Mouse (Mus musculus): ENCODE results near the gene Ap5s1. TPM values are rescaled to one million over a fixed set of nuclear protein-coding genes. Genes with fewer than 3 reads are reported as not detected.

The Ap5s1 gene
- polyA plus RNA-seq, 1 experiment = 14.5 TPM

- no peak overlapping the region for H3K27ac ChIP-seq (ENCODE audit: control insufficient read depth, insufficient read depth, low read depth, low read length, poor library complexity)
- no peaks in the 10 kb centered on the region; the same call in 1 of the 2 replicates for H3K4me1 ChIP-seq (ENCODE audit: control insufficient read depth, insufficient read depth, low read length)
- no peak overlapping the region for H3K4me3 ChIP-seq (replicated peaks; ENCODE audit: control insufficient read depth, low read depth, low read length)
- TF ChIP-seq CTCF (IDR thresholded peaks at IDR 0.05; ENCODE audit: control insufficient read depth, insufficient read depth, low read length) (no peak), POLR2A (IDR thresholded peaks at IDR 0.05; ENCODE audit: borderline replicate concordance, control insufficient read depth, low read depth, low read length) (no peak)
- WGBS = 39% methylated on average over 9 of the region's 9 CpGs
Observed at GRCm38 (mm10) chr2:131170936-131171335, 35.9 kb upstream of the Ap5s1 start.

GRCm38 (mm10) chr2:131171401-131172104, 35.3 kb upstream of the Ap5s1 start:
- no peak overlapping the region for H3K4me3 ChIP-seq (replicated peaks; ENCODE audit: control insufficient read depth, low read depth, low read length)
- TF ChIP-seq POLR2A (IDR thresholded peaks at IDR 0.05; ENCODE audit: borderline replicate concordance, control insufficient read depth, low read depth, low read length) = no peak
- no peak for TF ChIP-seq CTCF (IDR thresholded peaks at IDR 0.05; ENCODE audit: control insufficient read depth, insufficient read depth, low read length)
- H3K4me1 ChIP-seq (ENCODE audit: control insufficient read depth, insufficient read depth, low read length) = no peaks in the 10 kb centered on the region; the same call in 1 of the 2 replicates
- H3K27ac ChIP-seq (ENCODE audit: control insufficient read depth, insufficient read depth, low read depth, low read length, poor library complexity) = no peak overlapping the region; the same call in 1 of the 2 replicates
- 7% methylated on average over 43 of the region's 43 CpGs for WGBS

GRCm38 (mm10) chr2:131172322-131172721, 34.6 kb upstream of the Ap5s1 start:
- H3K4me1 ChIP-seq (ENCODE audit: control insufficient read depth, insufficient read depth, low read length) = no peaks in the 10 kb centered on the region; the same call in 1 of the 2 replicates
- TF ChIP-seq CTCF (IDR thresholded peaks at IDR 0.05; ENCODE audit: control insufficient read depth, insufficient read depth, low read length) (no peak), POLR2A (IDR thresholded peaks at IDR 0.05; ENCODE audit: borderline replicate concordance, control insufficient read depth, low read depth, low read length) (no peak)
- WGBS = 64% methylated on average over 9 of the region's 9 CpGs
- H3K4me3 ChIP-seq (replicated peaks; ENCODE audit: control insufficient read depth, low read depth, low read length) = no peak overlapping the region
- H3K27ac ChIP-seq (ENCODE audit: control insufficient read depth, insufficient read depth, low read depth, low read length, poor library complexity) = no peak overlapping the region

- Histone ChIP-seq H3K4me1 (ENCODE audit: control insufficient read depth, insufficient read depth, low read length) (peaks cover 4% of the 10 kb centered on the region), H3K4me3 (replicated peaks; ENCODE audit: control insufficient read depth, low read depth, low read length) (peak overlapping the region; percentile 7), H3K27ac (ENCODE audit: control insufficient read depth, insufficient read depth, low read depth, low read length, poor library complexity) (no peak overlapping the region)
- 6% methylated on average over 11 of the region's 11 CpGs for WGBS
- TF ChIP-seq CTCF (IDR thresholded peaks at IDR 0.05; ENCODE audit: control insufficient read depth, insufficient read depth, low read length) (no peak), POLR2A (IDR thresholded peaks at IDR 0.05; ENCODE audit: borderline replicate concordance, control insufficient read depth, low read depth, low read length) (no peak)
Observed at GRCm38 (mm10) chr2:131174700-131175099, 32.2 kb upstream of the Ap5s1 start.

- H3K4me3 ChIP-seq (replicated peaks; ENCODE audit: control insufficient read depth, low read depth, low read length) = no peak overlapping the region
- 80% methylated on average over 3 of the region's 3 CpGs for WGBS
- H3K4me1 ChIP-seq (ENCODE audit: control insufficient read depth, insufficient read depth, low read length) = peaks cover 4% of the 10 kb centered on the region
- no peak overlapping the region for H3K27ac ChIP-seq (ENCODE audit: control insufficient read depth, insufficient read depth, low read depth, low read length, poor library complexity)
- TF ChIP-seq POLR2A (IDR thresholded peaks at IDR 0.05; ENCODE audit: borderline replicate concordance, control insufficient read depth, low read depth, low read length) (no peak), CTCF (IDR thresholded peaks at IDR 0.05; ENCODE audit: control insufficient read depth, insufficient read depth, low read length) (no peak)
Observed at GRCm38 (mm10) chr2:131175286-131175944, 31.5 kb upstream of the Ap5s1 start.

GRCm38 (mm10) chr2:131175945-131176309, 31.0 kb upstream of the Ap5s1 start:
- no peak overlapping the region for H3K27ac ChIP-seq (ENCODE audit: control insufficient read depth, insufficient read depth, low read depth, low read length, poor library complexity)
- H3K4me1 ChIP-seq (ENCODE audit: control insufficient read depth, insufficient read depth, low read length) = peaks cover 4% of the 10 kb centered on the region
- no peak for TF ChIP-seq POLR2A (IDR thresholded peaks at IDR 0.05; ENCODE audit: borderline replicate concordance, control insufficient read depth, low read depth, low read length)
- TF ChIP-seq CTCF (IDR thresholded peaks at IDR 0.05; ENCODE audit: control insufficient read depth, insufficient read depth, low read length) = no peak
- WGBS = 85% methylated on average over 1 of the region's 1 CpGs
- H3K4me3 ChIP-seq (replicated peaks; ENCODE audit: control insufficient read depth, low read depth, low read length) = no peak overlapping the region

- no peak overlapping the region for H3K4me3 ChIP-seq (replicated peaks; ENCODE audit: control insufficient read depth, low read depth, low read length)
- H3K4me1 ChIP-seq (ENCODE audit: control insufficient read depth, insufficient read depth, low read length) = peaks cover 4% of the 10 kb centered on the region
- 79% methylated on average over 5 of the region's 5 CpGs for WGBS
- TF ChIP-seq POLR2A (IDR thresholded peaks at IDR 0.05; ENCODE audit: borderline replicate concordance, control insufficient read depth, low read depth, low read length) = no peak
- TF ChIP-seq CTCF (IDR thresholded peaks at IDR 0.05; ENCODE audit: control insufficient read depth, insufficient read depth, low read length) = no peak
- H3K27ac ChIP-seq (ENCODE audit: control insufficient read depth, insufficient read depth, low read depth, low read length, poor library complexity) = no peak overlapping the region
Observed at GRCm38 (mm10) chr2:131176491-131176890, 30.4 kb upstream of the Ap5s1 start.

- no peak for TF ChIP-seq POLR2A (IDR thresholded peaks at IDR 0.05; ENCODE audit: borderline replicate concordance, control insufficient read depth, low read depth, low read length)
- TF ChIP-seq CTCF (IDR thresholded peaks at IDR 0.05; ENCODE audit: control insufficient read depth, insufficient read depth, low read length) = no peak
- 85% methylated on average over 9 of the region's 9 CpGs for WGBS
- Histone ChIP-seq H3K27ac (ENCODE audit: control insufficient read depth, insufficient read depth, low read depth, low read length, poor library complexity) (no peak overlapping the region), H3K4me3 (replicated peaks; ENCODE audit: control insufficient read depth, low read depth, low read length) (no peak overlapping the region), H3K4me1 (ENCODE audit: control insufficient read depth, insufficient read depth, low read length) (peaks cover 4% of the 10 kb centered on the region)
Observed at GRCm38 (mm10) chr2:131177932-131178331, 28.9 kb upstream of the Ap5s1 start.

All from bone marrow, adult 2 months (tissue).